Mouse (Mus musculus) ovary, postnatal 10 days (tissue): ENCODE data around the gene Mpv17.
A peak's percentile ranks its signal among the peaks of the same experiment; 100 is the strongest.

Source experiments
- DNase-seq: peaks from one replicate; pipeline ENCODE4 v3.0.0; 2022; ENCODE audit warnings: low spot score

The Mpv17 gene

DNA sequence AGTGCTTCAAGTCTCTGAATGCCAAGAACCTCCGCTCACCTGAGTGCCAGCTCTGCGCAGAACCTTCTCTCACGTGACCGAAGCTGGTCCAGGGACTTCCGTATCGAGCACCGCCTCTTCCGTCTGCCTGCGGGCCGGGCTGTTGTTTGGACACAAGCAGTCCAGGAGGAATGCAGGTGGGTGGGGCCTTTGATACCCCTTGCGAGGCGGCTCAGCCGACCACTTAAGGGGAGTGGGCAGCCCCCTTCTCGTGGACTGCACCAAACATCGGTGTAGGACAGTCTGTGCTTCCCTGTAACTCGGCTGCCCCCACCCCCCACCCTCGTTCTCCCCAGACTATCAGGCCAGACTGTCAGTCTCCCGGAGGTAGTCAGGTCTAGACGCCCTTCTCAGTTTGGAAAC, at the start of gene Mpv17:
Mpv17 (minus strand) TSS at position 100 of the 402 bp plus-strand sequence.
- peak; percentile 63 for DNase-seq

DNA sequence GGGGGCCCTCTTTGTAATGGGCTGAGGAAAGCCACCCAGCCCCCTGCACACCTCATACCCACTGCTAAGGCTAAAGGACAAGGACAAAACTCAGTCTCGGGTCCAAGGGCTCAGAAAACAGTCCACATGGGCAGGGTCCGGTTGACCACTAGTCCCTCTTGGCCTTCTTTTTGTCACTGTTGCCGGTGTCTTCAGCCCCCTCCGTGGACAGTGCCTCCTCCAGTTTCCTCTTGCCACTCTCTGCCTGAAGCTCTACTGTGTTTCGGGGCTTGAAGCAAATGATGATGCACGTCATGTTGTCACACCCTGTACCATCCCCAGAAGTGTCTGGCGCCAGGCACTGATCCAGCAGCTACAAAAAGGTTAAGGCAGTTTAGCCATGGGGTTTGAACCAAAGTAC, 48.9 kb upstream of the Mpv17 start:
- no peak for DNase-seq

DNA sequence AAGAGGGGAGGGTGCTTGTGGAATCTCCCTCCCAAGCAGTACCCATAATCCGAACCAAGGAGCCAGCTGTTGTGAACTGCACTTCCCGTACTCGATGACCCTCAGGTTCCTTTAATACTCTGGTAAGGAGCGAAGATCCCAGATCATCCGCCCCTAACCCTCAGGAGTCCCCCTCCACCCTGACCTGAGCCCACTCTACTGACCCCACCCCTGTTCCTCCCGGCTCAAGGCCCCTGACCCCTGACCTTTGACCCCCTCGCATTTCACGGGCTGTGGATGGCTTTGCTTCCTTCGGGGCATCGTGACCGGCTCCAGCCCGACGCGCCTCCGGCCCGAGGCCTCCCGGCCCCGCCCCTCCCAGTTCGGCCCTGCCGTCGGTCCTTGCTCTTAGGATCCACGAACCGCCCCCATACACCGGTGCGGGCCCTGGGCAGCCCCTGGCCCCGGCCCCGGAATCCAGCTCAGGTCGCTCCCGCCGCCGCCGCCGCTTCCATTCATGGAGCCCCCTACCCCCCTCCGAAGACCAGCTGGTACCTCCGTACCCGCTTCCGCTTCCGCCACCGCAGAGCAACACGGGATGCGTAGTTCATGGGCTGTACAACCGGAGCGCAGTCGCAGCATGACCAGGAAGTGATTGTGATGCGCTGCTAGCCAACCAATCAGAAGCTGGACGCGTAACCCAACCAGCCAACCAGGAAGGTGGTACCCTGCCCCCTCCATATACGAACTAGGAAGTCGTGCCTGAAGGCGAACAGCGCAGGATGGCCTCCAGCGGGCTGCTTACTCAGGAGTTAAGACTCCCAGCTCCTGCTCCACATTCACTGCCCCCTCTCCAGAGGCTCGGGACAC, 47.9 kb upstream of the Mpv17 start, which contains the start of gene Zfp513:
Zfp513 (minus strand) TSS at position 562 of the 849 bp plus-strand sequence.
- peak; percentile 80 for DNase-seq

DNA sequence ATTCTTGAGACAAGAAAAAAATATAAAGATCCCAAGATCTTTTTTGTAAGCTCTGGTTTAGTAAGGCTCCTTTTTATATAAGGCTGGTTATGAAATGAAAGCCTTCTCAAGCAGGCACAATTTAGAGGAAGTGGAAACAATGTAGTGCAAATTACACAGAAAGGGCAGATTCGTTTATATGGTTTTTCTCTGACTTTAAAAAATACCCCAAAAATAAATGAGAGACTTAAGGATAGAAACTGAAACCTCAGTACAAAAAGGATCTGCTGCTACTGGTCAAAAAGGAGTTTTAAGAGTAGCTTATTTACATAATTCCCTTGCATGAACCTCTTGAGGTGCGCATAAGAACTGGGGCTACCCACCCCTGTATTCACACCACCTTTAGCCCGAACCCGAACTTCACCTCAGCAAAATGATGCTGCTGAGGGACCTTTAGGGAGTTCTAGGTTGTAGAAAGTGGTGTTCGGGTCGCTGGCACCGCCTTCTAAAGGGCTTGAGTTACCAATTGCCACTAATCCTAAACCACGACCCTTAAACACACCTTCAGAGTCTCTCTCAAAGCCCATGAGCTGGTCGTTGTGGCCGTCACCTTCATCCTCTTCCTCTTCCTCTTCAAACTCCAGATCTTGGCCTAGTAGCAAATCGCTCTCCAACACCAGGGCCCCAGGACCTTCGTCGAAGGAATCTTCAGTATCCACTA, 47.1 kb upstream of the Mpv17 start:
- no peak for DNase-seq

DNA sequence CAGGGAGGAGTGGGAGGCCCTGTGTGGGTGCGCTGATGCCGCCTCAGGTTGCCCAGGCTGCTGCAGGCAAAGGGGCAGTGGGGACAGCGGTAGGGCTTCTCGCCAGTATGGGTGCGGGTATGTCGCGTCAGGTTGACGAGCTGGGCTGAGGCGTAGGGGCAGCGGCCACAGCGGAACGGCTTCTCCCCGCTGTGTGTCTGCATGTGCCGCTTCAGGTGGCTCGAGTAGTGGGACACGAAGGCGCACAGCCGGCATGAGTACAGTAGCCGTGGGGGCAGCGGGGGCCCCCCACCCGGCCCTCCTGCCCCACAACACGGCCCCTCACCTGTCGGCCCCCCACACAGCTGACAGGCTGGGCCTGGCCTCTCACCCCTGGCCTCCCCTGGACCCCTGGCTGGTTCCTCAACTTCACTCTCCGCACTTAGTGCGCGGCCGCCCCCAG, 46.3 kb upstream of the Mpv17 start:
- no peak for DNase-seq

DNA sequence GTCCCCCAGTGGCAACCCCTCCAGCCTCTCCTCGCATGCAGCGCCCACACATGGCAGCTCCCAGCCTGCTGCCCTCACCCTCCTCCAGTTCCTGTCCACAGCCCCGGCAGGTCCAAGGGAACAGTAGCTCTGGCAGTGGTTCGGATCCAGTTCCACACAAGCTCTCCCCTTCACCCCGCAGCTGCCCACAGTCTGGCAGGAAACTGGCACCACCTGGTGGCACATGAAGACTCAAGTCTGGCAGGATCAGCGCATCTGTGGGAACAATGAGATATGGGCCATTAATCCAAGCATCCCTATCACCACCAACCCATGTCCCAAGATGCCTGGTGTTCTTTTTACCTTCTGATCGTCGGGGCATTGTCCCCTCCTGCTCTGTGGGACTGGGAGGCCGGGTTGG, 45.8 kb upstream of the Mpv17 start:
- no peak for DNase-seq

DNA sequence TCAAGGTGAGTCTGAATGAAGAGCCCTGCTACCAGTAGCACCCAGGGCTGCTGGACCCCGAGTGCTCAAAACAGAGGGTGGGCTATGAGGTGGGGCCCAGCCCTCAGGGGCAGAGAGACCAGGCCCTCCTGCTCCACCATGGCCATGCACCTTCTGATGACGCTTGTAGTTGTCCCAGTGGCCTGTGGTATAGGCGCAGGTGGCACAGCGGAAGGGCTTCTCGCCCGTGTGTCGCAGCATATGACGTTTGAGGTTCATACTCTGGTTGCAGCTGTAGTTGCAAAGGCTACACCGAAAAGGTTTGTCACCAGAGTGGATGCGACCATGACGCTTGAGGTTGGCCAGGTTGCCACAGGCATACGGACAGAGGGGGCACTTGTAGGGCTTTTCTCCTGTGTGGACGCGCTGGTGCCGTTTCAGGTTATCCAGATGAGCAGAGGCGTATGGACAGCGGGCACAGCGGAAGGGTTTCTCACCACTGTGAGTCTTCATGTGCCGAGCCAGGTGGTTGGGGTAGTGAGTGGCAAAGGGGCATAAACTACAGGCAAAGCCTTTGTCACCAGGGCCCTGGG, 45.4 kb upstream of the Mpv17 start:
- DNase-seq = no peak

DNA sequence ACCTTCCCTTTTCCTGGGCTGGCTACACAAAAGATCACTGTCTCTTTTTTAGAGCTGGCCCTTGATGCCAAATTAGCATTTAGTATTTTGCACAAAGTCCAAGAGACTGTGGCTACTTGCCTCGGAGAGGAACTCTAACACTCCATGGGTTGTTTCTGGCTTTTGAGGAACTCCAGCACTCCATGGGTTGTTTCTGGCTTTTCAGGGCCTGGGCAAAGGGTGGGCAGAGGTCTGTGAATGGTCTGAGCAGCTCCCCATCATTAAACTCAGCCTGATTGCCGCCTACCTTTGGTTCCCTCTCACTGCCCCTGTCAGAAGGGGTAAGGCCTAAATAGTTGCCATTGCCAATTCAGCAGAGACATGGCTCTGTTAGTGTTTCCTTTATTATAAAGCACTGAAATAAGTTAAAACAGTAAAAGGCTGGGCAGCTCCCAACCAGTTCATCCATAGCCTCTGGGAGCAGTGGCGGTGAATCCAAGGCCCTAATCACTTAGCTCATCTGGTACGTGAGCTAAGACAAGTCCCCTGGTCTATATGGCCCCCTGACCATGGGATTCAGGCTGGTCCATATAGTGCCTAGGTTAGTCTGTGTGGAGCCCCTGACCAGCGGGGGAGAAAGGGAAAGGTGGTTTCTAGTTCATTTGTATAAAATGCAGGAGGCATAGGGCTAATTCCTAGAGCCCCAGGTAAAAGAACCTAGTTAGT, 44.7 kb upstream of the Mpv17 start:
- DNase-seq = no peak

DNA sequence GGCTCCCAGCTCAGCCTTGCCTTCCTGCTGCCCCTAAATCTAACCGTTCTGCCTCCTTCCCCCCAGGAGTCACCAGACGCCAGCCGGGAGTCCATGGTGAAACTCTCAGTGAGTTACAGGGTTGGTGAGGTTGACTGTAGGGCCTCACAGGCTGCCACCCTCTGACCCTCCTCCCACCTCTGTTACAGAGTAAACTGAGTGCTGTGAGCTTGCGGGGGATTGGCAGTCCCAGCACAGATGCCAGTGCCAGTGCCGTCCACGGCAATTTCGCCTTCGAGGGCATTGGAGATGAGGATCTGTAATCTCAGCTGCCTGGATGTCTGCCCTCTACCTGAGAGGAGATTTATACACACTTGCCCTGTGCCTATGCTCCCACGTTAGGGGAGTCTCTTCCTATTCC, 44.1 kb upstream of the Mpv17 start:
- no peak for DNase-seq

DNA sequence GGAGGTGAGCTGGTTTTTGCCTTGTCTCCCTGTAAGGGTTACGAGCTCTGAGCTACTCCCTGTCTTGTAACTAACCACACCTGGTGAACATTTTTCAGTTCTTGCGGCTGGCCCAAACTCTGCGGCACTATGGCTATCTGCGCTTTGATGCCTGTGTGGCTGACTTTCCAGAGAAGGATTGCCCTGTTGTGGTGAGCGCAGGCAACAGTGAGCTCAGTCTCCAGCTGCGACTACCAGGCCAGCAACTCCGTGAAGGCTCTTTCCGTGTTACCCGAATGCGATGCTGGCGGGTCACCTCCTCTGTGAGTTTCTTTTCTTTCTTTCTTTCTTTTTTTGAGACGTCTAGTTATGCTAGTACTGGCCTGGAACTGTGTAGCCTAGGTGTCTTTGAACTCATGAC, 43.0 kb upstream of the Mpv17 start:
- no peak for DNase-seq

DNA sequence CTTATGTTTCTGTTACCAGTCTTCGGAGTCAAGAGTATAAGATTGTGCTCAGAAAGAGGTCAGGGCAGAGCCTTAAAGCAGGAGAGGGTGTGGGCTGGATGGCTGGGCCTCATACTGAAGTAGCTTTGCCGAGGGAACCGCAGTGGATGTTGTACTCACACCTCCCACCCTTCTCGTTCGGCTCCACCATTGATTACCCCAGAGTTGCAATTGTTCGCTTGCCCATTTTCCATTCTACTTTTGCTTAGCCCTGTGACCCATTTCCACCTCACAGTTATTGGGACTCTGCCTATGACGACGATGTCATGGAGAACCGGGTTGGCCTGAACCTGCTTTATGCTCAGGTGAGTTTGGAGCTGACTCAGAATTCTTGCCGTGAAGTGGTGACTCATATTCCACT, 42.2 kb upstream of the Mpv17 start:
- no peak for DNase-seq

DNA sequence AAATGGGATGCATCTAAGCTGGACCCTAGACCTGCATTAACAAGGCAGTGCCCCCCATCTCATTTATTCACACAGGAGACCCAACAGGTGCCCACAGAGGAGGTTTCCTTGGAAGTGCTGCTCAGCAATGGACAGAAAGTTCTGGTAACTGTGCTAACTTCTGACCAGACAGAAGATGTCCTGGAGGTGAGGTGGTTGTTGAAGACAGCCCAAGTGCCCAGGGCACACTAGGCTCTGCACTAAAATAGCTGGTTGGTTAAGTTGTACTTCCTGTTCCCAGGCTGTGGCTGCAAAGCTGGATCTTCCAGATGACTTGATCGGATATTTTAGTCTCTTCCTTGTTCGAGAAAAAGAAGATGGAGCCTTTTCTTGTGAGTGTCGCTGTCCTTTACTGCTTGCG, 41.6 kb upstream of the Mpv17 start:
- no peak for DNase-seq

DNA sequence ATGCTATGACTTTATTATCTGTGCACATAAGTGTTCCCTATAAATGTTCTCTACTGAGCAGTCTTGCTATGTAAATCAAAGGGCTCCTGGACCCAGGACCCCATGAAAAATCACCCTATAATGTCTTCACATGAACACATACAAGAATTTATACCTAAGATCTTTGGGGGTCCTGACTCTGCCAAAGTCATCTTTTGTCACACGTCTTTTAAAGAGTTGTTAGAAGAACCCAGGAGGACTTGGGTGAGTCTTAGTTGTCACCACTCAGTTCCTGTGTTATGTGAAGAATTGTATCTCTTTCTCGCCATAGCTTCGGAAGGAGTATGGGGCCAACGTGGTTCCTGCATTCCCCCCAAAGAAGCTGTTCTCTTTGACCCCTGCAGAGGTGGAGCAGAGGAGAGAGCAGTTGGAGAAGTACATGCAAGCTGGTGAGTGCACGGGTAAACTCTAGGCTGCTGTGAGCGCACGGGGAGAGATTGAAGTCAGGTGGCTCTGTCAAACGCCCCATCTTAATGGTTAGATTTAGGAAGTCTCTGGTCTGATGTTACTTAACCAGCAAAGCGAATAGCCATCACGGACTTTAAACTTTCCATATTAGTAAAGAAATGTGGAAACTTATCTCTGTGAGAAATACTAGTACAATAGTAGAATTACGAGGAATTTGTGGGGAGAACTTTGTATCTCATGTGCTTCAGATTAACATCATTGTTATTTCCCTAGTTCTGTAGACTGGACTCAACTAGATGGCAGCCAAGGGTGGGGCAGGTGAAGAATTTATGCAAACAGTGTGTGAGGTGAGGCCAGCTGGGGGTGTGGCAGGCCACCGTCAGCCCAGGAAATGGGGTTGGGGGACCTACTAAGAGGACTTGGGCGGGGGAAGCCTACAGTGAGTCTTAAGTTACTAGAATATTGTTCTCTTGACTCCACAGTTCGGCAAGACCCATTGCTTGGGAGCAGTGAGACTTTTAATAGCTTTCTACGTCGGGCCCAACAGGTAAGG, 40.7 kb upstream of the Mpv17 start:
- DNase-seq = no peak

DNA sequence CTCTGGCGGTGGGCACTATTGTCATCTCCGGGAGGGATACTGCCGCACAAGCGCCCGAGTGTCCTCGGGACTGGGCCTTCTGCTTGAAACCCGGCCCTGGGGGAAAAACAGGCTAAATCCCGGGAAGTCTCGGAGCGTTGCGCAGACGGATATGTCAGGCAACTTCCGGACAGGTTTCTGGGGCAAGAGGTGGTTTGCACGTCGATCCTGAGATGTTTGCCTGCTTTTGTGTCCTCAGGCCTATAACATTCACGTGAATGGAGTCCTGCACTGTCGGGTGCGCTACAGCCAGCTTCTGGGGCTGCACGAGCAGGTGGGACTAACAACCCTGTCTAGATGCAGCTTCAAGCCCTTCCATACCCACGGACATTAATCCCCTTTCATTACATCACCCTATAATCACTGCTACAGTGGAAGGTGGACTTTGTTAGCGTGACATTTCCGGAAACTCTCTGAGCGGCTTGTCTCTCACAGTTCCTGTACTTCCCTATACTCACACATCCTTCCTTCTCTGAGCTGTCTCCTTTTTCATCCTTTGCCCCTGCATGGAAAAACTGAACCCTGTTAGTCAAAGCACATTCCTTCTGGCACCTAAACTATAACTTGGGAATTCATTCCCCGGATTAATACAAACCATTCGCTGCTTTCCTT, 39.7 kb upstream of the Mpv17 start:
- DNase-seq = no peak

DNA sequence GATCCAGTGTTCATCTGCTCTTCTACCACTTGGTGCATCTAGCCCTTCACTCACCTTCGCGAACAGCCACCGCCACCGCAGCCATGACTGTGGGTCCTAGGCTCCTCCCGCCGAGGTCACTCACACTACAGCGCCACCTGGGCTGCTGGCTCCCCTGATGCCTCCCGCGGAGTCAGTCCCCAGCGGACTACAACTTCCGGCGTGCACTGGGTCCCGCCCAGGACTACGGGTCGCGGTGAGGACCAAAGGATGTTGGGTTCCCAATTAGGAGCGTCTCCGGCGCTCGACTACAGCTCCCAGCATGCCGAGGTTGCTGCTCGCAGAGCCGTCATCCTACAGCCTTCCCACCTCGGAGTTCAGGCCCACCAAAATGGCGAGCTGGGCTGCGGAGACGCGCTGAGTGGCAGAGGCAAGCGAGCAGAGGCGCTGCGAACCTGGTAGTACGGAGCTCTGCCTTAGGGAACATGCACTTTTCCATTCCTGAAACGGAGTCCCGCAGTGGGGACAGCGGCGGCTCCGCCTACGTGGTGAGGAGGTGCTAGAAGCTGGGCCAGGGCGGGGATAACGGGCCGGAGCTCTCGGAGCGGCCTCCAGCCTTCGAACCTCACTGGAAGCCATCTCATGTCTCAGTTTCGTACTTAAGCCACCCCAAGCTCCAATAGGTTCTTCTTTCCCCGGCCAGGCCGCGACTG, 39.0 kb upstream of the Mpv17 start, which contains the start of the genes Snx17 and Eif2b4:
Snx17 (plus strand) TSS at position 289 of the 692 bp plus-strand sequence.
Eif2b4 (minus strand) TSS at position 492 of the 692 bp plus-strand sequence.
- DNase-seq = peak; percentile 97

DNA sequence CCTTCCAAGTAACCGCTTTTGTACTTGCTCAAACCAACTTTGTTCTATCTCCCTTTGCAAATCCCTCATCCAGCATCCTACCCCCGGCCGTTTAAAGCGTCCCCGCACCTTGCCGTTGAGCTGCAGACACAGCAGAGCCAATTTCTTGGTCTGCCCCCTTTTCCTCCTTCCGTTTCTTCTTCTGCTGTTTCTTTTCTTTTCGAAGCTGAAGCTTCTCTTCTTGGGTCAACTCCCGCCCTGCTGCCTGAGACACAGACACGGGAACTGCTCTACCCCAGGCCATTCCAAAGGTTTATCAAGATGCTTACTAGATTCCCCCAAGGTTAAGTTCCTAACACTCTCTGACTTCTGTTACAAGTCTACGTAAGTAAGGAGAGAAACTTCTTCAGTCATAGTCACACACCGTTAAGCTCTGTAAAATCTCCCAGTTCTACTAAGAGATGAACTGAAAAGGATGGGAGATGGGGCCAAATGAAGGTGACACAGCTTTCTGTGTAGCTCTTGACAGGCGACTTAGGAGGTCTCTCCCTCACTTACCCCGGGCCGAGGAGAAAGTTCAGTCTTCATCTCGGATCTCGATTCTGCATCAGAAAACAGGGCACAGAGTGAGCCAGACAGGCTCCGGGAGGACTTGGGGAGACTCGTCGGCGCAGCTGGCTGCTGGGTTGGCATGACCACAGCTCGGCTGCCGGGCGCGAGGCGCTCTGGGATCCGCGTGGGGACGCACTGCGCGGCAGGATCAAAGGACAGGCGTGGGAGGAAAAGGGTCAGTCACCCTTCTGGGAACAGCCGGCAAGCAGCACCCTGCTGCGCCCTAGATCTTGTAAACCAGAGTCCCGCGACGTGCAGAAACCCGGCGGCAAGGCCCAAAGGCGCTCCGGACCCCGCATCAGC, 38.2 kb upstream of the Mpv17 start:
- no peak for DNase-seq

DNA sequence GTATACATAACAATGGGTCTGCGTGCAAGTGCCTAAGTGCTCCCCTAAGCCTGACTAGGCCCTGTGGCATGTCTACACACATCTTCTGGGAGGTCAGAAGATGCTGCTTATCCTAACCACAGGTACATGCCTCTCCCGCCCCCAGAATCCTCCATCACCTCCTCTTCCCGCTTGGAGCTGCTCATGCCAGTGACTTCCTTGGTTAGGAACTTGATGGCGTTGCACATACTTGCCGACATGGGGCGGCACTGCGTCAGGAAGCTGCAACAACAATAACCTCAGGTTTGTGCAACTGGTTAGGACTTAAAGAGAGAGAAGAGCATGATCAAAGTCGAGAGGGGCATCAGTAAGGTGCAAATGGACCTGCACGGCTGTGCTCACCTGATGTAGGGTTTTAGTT, 36.1 kb upstream of the Mpv17 start:
- no peak for DNase-seq

DNA sequence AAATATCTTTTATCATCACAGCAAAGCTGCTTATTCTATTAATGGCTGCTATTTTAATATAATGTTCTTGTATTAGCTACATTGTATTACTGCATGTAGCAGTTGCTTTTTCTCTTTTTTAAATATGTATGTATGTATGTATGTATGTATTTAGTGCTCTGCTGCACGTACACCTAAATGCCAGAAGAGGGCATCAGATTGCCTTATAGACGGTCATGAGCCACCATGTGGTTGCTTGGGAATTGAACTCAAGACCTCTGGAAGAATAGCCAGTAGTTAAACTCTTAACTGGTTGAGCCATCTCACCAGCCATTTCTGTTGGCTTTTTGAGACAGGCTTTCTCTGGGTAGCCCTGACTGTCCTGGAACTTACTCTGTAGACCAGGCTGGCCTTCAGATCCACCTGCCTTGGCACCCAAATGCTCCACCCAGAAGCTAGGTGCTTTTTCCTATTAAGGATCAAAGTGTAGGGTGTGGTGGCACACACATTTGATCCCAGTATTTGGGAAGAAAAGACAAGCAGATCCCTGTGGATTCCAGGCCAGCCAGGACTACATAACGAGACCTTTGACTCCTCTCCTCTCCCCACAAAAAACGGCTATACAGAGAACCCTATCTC, 34.3 kb upstream of the Mpv17 start:
- no peak for DNase-seq
